Comparison of ENCODE assay signal across 14 mouse cellular contexts in the genomic region with DNA sequence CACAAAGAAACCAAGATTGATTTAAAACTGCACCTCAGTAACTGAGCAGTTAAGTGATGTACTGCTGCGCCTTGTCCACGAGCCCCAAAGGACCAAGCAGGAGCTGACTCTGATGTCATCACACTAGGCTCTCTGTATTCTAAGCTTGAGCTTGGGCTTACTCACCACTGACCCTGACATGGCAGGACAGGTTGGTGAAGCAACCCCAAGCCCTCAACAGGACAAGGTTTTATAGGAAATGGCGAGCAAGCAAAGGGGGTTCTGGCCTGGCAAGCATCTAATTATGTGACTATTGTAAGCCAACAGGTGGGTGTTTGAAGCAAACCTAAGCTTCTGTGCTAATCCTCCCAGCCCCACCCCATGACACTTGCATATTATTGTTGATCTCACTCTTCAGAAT. TPM values are rescaled to one million over a fixed set of nuclear protein-coding genes. Genes with fewer than 3 reads are reported as not detected.
DNase-seq lines count a peak whose midpoint lies in the region.
"Had no signal": no experiment of that assay in that cellular context is flagged by ENCODE, and none has a peak within 500 bp of the region (broad histone marks: within the 10 kb centered on the region; RNA-seq: fewer than 3 reads in every experiment).

No protein-coding gene starts in this region.

- DNase-seq in adrenal gland, adult (ENCODE audit: inconsistent age in 2 of 2, low spot score in 1 of 2) = peak; percentile 32 to 74
- DNase-seq in adrenal gland, postnatal 10 days = no peak
- peak; percentile 32 for DNase-seq in adrenal gland, adult 8-10 months
- no peak for DNase-seq in adrenal gland, postnatal 25 days
- DNase-seq in heart, adult 11 months = peak; percentile 66
- no peak for DNase-seq in heart, adult 9 months (ENCODE audit: low spot score in 2 of 2)
- peak; percentile 26 for DNase-seq in 416B (ENCODE audit: low read depth)
- no peak for DNase-seq in urinary bladder, adult 18-20 months (ENCODE audit: low spot score in 2 of 2)
- DNase-seq: cerebellum, adult 11-12 months; cerebellum, adult 2 months; cerebellum, adult 9-10 months; cerebellum, postnatal 10 days; cerebellum, postnatal 25 days; forebrain, postnatal 0 days had no signal

RNA-seq across cellular contexts. Expression of a gene that starts 38.9 kb away (rescaled TPM):
- total RNA-seq in adrenal gland, postnatal 10 days (2021) = under 1 TPM; 0.33 to 0.48 TPM
- under 1 TPM in 2 of 4 experiments, not detected in 2; 0.35 to 0.66 TPM for total RNA-seq in adrenal gland, adult 8-10 months (2022)
- 0.52 TPM in 1 of 2 replicates, not detected in the other for total RNA-seq in adrenal gland, postnatal 25 days (2021)
- total RNA-seq: forebrain, postnatal 0 days had no signal

RNA-seq across cellular contexts. Expression of a gene that starts 39.5 kb away (rescaled TPM):
- total RNA-seq in adrenal gland, postnatal 10 days (2021) = 10 to 100 TPM; 84.1 to 92.4 TPM
- 100 to 1,000 TPM; 112 to 131 (median 121) TPM for total RNA-seq in adrenal gland, adult 8-10 months (2022)
- 102 and 108 TPM in 2 replicates for total RNA-seq in adrenal gland, postnatal 25 days (2021)

Comparison
In these comparisons a context has a peak if more than half of its experiments do, and no peak if none do; other contexts are left out.
1. DNase-seq: peak in adrenal gland, adult (2 of 2), adrenal gland, adult 8-10 months (single experiment), heart, adult 11 months (single experiment) and 416B (single experiment); none in adrenal gland, postnatal 10 days (single experiment), adrenal gland, postnatal 25 days (single experiment), heart, adult 9 months (0 of 2) and urinary bladder, adult 18-20 months (0 of 2).